Mouse (Mus musculus) left cerebral cortex, adult 2 months (tissue): ENCODE results near the gene Sidt1. TPM values are rescaled to one million over a fixed set of nuclear protein-coding genes. Genes with fewer than 3 reads are reported as not detected.

Experiments
- DNase-seq, 2 experiments: peaks; one replicate each; pipeline ENCODE4 v3.0.0; 2021 to 2022; ENCODE audit warnings: low spot score in 2 of 2, mixed read lengths in 1 of 2; ENCODE audit errors: extremely low spot score in 1 of 2
- H3K27ac ChIP-seq: fragments of 200-600 bp; 2 replicates; pipeline ENCODE4 v1.8.1; 2022
- H3K4me3 ChIP-seq: fragments of 200-600 bp; 2 replicates; pipeline ENCODE4 v1.8.1; 2022
- CTCF ChIP-seq: fragments of 200-600 bp; IDR thresholded peaks from 2 replicates; pipeline ENCODE4 v1.8.1; 2022; ENCODE audit warnings: antibody characterized with exemption, mild to moderate bottlenecking, moderate library complexity
- intact Hi-C: fragments of 180-260 bp; cut with DNase I; formaldehyde crosslinking; loops from one replicate; pipeline ENCODE4 v1.15.1; 2025
- total RNA-seq, 2 experiments: library from RNA; stranded (reverse); gene quantifications; 2 replicates each; pipeline ENCODE4 v1.2.3; 2021

Sidt1 gene
- total RNA-seq, 2 experiments from 2014 or later, result 48.3 to 49.7 TPM

- intact Hi-C loops, result loop anchor here (5.0 kb wide), 1 partner anchor 63 kb away; the partner anchor contains the start of gene Sidt1
- peak overlapping the region; percentile 66 for H3K27ac ChIP-seq
Observed at GRCm38 (mm10) chr16:44269578-44269977, 63.4 kb downstream of the Sidt1 start.

DNA sequence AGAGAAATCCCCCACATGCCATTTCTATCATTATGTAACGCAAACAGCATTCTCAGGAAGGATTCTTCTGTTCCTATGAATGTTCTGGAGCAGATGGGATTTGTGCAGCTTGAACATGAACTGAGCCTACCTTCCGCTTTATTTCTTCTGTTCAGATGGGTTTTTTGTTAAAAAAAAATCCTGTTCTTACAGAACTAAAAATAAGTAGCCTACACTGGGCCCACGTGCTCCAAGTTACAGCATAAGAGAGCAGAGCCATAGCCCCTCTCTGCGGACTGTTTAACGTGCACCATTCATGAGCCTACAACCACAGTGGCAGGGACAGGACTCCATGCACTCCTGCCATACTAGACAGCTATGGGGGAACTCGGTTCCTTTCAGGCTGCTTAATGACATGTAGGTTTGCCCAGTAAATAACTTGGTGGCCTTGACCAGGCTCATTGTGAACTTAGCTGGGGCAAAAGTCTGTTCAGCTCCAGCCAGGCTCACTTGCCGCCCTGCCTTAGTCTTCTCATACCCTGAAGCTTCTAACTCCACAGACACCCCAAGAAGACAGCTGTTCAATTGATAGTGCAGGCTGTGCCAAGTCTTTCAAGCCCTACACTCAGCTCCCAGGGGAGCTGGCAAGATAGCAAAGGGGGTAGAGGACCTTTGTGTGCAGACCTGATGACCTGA lies 64.3 kb downstream of the Sidt1 start:
- peak; percentile 26 to 35 for DNase-seq
- intact Hi-C loops, result loop anchor here (5.0 kb wide), 1 partner anchor 64 kb away; the partner anchor contains the start of gene Sidt1
- no peak for TF ChIP-seq CTCF
- H3K27ac ChIP-seq, result peak overlapping the region; percentile 85
- H3K4me3 ChIP-seq, result no peak overlapping the region

More at GRCm38 (mm10) chr16:44269578-44269977, 63.4 kb downstream of the Sidt1 start:
- H3K4me3 ChIP-seq, result no peak overlapping the region
- DNase-seq, result no peak
- no peak for TF ChIP-seq CTCF

GRCm38 (mm10) chr16:44265562-44265961 lies 67.4 kb downstream of the Sidt1 start:
- intact Hi-C loops, result loop anchor here (5.0 kb wide), 1 partner anchor 67 kb away; the partner anchor contains the start of gene Sidt1
- no peak for DNase-seq
- TF ChIP-seq CTCF, result no peak
- H3K27ac ChIP-seq, result no peak overlapping the region
- no peak overlapping the region for H3K4me3 ChIP-seq

DNA sequence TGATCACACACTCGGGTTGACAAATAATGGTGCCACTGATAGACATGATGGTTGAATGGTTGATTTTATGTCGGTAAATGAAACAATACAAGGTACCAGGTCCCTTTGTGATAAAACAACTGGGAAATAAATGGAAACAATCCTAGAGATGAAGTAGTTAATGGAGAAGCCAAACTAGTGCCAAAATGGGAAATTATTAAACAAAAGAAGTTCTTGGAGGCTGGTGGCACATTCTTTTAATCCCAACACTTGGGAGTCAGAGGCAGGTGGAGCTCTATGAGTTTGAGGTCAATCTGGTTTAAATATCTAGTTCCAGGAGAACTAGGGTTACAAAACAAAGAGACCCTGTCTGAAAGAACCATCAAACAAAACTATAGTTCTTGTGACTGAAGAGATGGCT lies 68.1 kb downstream of the Sidt1 start:
- no peak for DNase-seq
- TF ChIP-seq CTCF, result no peak
- no peak overlapping the region for H3K27ac ChIP-seq
- intact Hi-C loops, result loop anchor here (5.0 kb wide), 1 partner anchor 67 kb away; the partner anchor contains the start of gene Sidt1
- no peak overlapping the region for H3K4me3 ChIP-seq

- TF ChIP-seq CTCF, result no peak
- Histone ChIP-seq H3K4me3 (no peak overlapping the region), H3K27ac (no peak overlapping the region)
- no peak for DNase-seq
- intact Hi-C loops, result no loop called here
Observed at GRCm38 (mm10) chr16:44257476-44257875, 75.5 kb downstream of the Sidt1 start.

GRCm38 (mm10) chr16:44254698-44255097 lies 78.3 kb downstream of the Sidt1 start:
- Histone ChIP-seq H3K4me3 (no peak overlapping the region), H3K27ac (no peak overlapping the region)
- no peak for TF ChIP-seq CTCF
- intact Hi-C loops, result no loop called here
- DNase-seq, result peak in 1 of 2 experiments; percentile 63

DNA sequence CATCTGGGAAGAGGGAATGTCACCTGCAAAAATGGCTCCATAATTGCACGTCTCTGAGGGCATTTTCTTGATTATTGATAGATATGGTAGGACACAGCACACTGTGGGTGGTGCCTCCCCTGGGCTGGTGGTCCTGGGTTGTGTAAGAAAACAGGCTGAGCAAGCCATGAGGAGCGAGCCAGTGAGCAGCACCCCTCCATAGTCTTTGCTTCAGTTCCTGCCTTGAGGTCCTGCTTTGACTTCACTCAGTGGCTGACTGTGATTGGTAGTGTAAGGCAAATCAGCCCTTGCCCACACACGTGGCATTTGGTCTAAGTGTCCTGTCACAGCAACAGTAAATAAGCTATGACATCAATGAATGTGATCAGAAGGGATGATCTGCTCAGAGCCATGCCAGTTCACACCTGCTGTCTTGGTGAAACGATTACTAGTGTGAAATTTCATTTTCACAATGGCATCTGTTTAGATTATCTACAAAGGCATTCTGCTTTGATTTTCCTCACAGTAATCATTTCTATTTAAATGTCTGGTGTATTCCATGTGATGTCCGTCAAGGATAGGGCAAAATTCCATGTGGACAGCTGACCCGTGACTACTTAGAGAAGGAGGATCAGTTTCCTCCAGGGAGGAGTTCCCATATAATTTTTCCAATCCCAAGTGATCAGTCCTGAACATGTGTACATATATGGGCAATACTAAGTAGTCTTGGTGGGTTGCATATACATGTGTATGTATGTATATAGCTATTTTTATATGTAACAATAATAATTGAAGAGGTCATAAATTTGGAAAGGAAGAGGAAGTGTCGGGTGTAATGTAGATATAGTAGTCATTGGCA lies 79.0 kb downstream of the Sidt1 start:
- intact Hi-C loops, result no loop called here
- H3K27ac ChIP-seq, result no peak overlapping the region

DNA sequence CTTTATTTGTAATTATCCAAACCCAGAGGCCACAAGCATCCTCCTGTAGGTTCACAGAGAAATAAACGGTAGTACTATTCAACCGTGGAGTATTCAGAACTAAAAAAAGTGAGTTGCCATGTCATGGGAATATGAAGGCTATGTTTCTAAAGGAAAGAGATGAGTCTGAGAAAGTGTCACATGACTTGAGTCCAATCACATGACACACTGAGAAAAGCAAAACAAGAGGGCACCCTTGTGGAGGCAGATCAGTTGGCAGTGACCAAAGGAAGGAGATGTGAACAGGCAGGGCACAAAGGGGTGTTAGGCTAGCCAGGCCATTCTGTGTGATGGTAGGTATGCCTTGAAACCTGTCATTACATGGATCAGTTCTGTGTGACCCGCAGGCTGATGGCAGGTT lies 80.3 kb downstream of the Sidt1 start:
- H3K27ac ChIP-seq, result no peak overlapping the region
- intact Hi-C loops, result no loop called here

More for the DNA sequence above, 79.0 kb downstream of the Sidt1 start:
- no peak for DNase-seq
- no peak overlapping the region for H3K4me3 ChIP-seq
- no peak for TF ChIP-seq CTCF

DNA sequence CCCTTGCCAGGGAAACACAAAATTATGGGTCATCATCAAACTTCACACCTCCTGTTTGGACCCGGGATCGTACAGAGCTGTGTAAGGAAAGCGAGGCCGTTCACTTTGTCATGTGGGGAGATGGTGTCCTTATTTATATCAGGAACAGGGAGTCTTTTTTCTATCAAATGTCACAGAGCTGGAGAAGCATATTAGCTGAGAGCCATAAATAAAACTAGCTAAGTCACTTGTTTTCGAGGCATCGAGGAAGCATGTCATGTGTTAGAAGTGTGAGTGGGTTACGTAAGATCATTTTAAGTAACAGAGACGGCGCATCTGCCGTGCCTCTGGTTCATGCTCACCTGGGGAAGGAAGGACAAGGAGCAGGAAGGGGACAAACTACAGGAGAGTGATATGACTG lies 83.0 kb downstream of the Sidt1 start:
- TF ChIP-seq CTCF, result no peak
- no peak for DNase-seq
- intact Hi-C loops, result no loop called here
- Histone ChIP-seq H3K27ac (no peak overlapping the region), H3K4me3 (no peak overlapping the region)

More for the DNA sequence above, 80.3 kb downstream of the Sidt1 start:
- H3K4me3 ChIP-seq, result no peak overlapping the region
- no peak for TF ChIP-seq CTCF
- DNase-seq, result no peak

GRCm38 (mm10) chr16:44243323-44243722 lies 89.7 kb downstream of the Sidt1 start:
- Histone ChIP-seq H3K4me3 (no peak overlapping the region), H3K27ac (no peak overlapping the region)
- no peak for TF ChIP-seq CTCF
- no peak for DNase-seq
- intact Hi-C loops, result no loop called here

DNA sequence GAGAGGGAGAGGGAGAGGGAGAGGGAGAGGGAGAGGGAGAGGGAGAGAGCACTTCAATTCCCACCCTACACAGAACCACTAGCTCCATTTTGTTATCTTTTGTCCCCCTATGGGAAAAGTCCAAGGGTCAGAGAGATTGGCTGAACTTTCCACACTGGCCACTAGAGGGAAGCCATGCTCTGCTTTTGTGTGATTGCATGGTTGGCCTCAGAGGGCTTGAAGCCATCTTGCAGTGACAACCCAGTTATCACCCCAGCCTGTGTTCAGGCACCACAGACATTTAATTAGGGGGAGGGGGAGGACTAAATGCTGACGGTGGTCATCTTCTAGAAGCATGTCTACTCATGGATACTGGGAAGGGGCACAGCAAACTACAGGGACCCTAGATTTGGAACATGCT lies 90.4 kb downstream of the Sidt1 start:
- TF ChIP-seq CTCF, result peak; percentile 79
- Histone ChIP-seq H3K27ac (no peak overlapping the region), H3K4me3 (no peak overlapping the region)
- intact Hi-C loops, result loop anchor here (1.0 kb wide), 1 partner anchor 120 kb away; no protein-coding TSS in a partner anchor
- peak; percentile 64 to 71 for DNase-seq

- TF ChIP-seq CTCF, result no peak
- H3K27ac ChIP-seq, result no peak overlapping the region
- intact Hi-C loops, result no loop called here
- DNase-seq, result no peak
- H3K4me3 ChIP-seq, result no peak overlapping the region
Observed at GRCm38 (mm10) chr16:44240406-44240805, 92.6 kb downstream of the Sidt1 start.
